Mouse (Mus musculus) layer of hippocampus, postnatal 14 days (tissue): ENCODE measurements around the gene Hoxa10. TPM values are rescaled to one million over a fixed set of nuclear protein-coding genes. Genes with fewer than 3 reads are reported as not detected.

Source experiments
- DNase-seq, 2 experiments: peaks; one replicate each; pipeline ENCODE4 v3.0.0; 2021 to 2022; ENCODE audit warnings: low spot score in 2 of 2, mixed read lengths in 1 of 2
- microRNA-seq, 2 experiments: library from miRNA; unstranded; fragments of <30 nt; microRNA quantifications; one replicate each; pipeline ENCODE4 v1.2.0; 2021
- total RNA-seq, 2 experiments: library from RNA; stranded (reverse); gene quantifications; 2 replicates each; pipeline ENCODE4 v1.2.3; 2021

The Hoxa10 gene
- total RNA-seq, 2 experiments from 2014 or later, result not detected

GRCm38 (mm10) chr6:52186500-52186899, 54.2 kb downstream of the Hoxa10 start:
- no peak for DNase-seq

DNA sequence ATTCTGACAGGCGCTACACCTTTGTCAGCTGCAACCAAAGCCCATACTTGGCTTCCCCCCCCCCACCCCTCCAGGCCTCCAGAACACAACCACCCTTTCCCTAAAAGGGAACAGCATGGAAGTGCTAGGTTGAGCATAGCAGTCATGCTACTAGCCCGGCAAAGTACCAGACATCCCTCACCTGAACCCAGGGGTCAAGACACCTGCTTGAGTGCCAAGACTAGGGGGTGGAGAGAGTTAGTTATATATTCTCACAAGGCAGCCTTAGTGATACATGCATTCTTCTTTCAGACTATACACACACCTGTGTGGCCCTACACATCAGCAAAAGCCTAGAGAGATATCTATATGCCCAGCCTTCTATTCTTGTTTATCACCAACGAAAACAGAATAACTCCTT, 54.8 kb downstream of the Hoxa10 start:
- no peak for DNase-seq

GRCm38 (mm10) chr6:52185222-52185621, 55.4 kb downstream of the Hoxa10 start:
- DNase-seq, result no peak

DNA sequence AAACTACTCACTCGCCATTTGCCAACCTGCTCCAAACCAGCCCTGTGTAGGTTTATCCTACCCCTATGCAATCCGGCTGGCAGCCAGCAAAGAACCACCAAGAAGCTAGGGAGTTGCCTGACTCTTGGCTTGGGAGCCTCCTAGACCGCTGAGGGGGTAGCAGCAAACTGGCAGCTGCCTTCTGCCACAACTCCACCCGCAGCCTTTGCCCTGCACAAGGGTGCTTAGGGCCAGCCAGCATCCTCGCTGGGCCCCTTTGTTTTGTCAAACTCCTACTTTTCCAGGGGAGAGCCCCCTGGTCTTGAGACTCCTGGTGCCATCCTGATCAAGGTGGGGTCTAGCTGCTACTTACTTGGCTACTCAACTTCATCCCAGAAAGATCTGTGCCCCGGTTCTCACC, 56.0 kb downstream of the Hoxa10 start:
- no peak for DNase-seq

GRCm38 (mm10) chr6:52183311-52184080, 57.2 kb downstream of the Hoxa10 start:
- DNase-seq, result no peak

- no peak for DNase-seq
Observed at GRCm38 (mm10) chr6:52182793-52183192, 57.9 kb downstream of the Hoxa10 start.

- DNase-seq, result no peak
Observed at GRCm38 (mm10) chr6:52182030-52182429, 58.6 kb downstream of the Hoxa10 start.

Small RNA genes lying within 50 kb of the gene (microRNA-seq; reads per million reads assigned to microRNA genes)
- 1.4 to 3.8 reads per million in 2 experiments for gene Mir196b

Other genes with a start within 250 kb of the Hoxa10 start
- 10 to 100 TPM; 10.8 to 11.0 TPM for gene Skap2, start 228.3 kb downstream of the Hoxa10 start, total RNA-seq
- not detected for gene Hoxa1, start 82.5 kb downstream of the Hoxa10 start, total RNA-seq
- not detected for gene Hoxa2, start 76.0 kb downstream of the Hoxa10 start, total RNA-seq
- not detected for gene 5730596B20Rik, start 63.4 kb downstream of the Hoxa10 start, total RNA-seq
- gene Hoxa4, start 49.1 kb downstream of the Hoxa10 start, total RNA-seq, result not detected
- gene Hoxa5, start 36.3 kb downstream of the Hoxa10 start, total RNA-seq, result not detected
- gene Hoxa6, start 32.1 kb downstream of the Hoxa10 start, total RNA-seq, result not detected
- gene Hoxa3, start 27.5 kb downstream of the Hoxa10 start, total RNA-seq, result not detected
- gene Gm28308, start 27.5 kb downstream of the Hoxa10 start, total RNA-seq, result not detected
- under 1 TPM; 0.16 to 0.45 TPM for gene Hoxa7, start 19.0 kb downstream of the Hoxa10 start, total RNA-seq
- gene Hoxa9, start 9.8 kb downstream of the Hoxa10 start, total RNA-seq, result not detected
- gene Hoxa11, start 5.0 kb upstream of the Hoxa10 start, total RNA-seq, result not detected
- gene Hoxa13, start 20.0 kb upstream of the Hoxa10 start, total RNA-seq, result not detected
- gene Evx1, start 72.6 kb upstream of the Hoxa10 start, total RNA-seq, result not detected